Mouse (Mus musculus): ENCODE results near the gene Sept10. TPM values are rescaled to one million over a fixed set of nuclear protein-coding genes. Genes with fewer than 3 reads are reported as not detected.

Sept10 gene
- 0.14 TPM for polyA plus RNA-seq (2017; shearing (Covaris generic))

DNA sequence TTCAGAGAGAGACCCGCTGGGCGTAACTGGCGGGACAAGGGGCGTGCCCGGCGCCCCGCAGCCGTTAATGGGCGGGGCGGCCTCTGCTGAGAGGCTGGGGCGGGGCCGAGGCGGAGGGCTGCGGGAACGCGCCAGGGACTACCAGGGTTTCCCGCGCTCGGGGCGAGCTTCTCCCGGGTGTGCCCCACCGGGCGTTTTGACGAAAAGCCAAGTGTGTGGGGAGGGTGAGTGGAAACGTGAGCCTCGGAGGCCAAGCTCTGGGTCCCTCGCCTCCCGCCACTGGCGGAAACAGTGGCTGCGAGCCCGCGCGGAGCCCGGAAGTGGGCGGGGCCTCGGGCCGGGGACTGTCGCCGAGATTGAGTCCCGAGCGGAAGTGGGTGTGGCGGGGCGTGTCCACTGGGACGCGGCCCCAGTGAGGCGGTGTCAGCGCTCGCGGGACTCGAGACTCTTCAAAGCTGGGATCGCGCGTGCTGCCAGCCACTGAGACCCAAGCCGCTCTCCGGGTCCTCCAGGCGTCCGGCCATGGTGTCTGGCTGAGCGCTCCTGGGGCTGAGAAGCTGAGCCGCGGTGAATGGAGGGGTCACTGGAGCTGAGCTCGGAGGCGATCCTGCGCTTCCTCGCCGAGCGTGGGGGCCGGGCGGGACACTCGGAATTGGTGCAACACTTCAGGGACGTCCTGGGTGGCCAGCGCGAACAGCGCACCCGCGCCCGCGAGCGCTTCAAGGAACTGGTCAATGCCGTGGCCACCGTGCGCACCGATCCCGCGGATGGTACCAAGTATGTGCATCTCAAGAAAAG lies at the start of gene Sept10, which contains the start of gene Sowahc:
TSS of gene Sept10 (minus strand) at position 375 of the 798 bp plus-strand sequence.
TSS of gene Sowahc (plus strand) at position 481 of the 798 bp plus-strand sequence.

Other genes starting within 250 kb of the Sept10 start
- 0.22 TPM for gene Sowahc, start 106 bp upstream of the Sept10 start, polyA plus RNA-seq (2017; shearing (Covaris generic))
- gene P4ha1, start 101.4 kb upstream of the Sept10 start, polyA plus RNA-seq (2017; shearing (Covaris generic)): 61.5 TPM
- gene Gm10273, start 173.8 kb upstream of the Sept10 start, polyA plus RNA-seq (2017; shearing (Covaris generic)): 69.3 TPM
- gene Pla2g12b, start 181.8 kb upstream of the Sept10 start, polyA plus RNA-seq (2017; shearing (Covaris generic)): not detected
- not detected for gene Oit3, start 219.9 kb upstream of the Sept10 start, polyA plus RNA-seq (2017; shearing (Covaris generic))

All from naive thymus-derived CD4-positive, alpha-beta T cell, adult 5 months (primary cell).